Mouse (Mus musculus) ES-Bruce4 (cell line): ENCODE data around the gene Gm5148.

Source experiments
- CTCF ChIP-seq: IDR thresholded peaks from one replicate; pipeline ENCODE4 v1.8.1; 2011; ENCODE audit warnings: low read depth, low read length
- POLR2A ChIP-seq: IDR thresholded peaks from one replicate; pipeline ENCODE4 v1.8.1; 2011; ENCODE audit warnings: low read length; ENCODE audit not compliant: insufficient read depth

GRCm38 (mm10) chr3:37666291-37667118, 57.8 kb downstream of the Gm5148 start:
- no peak for TF ChIP-seq POLR2A
- TF ChIP-seq CTCF: no peak
